Mouse (Mus musculus) embryonic stem cell, embryonic (primary cell): ENCODE results near the gene Srxn1.
"Not testable (repeated sequence)": the region's sequence is repeated elsewhere in the genome, so short reads cannot be mapped to it uniquely, and the experiment has no call there.

Experiments used
- CTCF ChIA-PET, 4 experiments: fragments of 300-600 bp in 2 of 4; fragments of 350-600 bp in 2 of 4; sonication (Branson Sonifier 250); formaldehyde crosslinking; loops; one replicate each; lab custom pipeline; 2022; ENCODE audit warnings: inconsistent platforms in 2 of 4; lab: Charles Lee
- POLR2A ChIA-PET, 4 experiments: fragments of 300-600 bp in 2 of 4; fragments of 350-600 bp in 2 of 4; sonication (Branson Sonifier 250); formaldehyde crosslinking; loops; one replicate each; lab custom pipeline; 2022; ENCODE audit warnings: antibody characterized with exemption in 4 of 4, inconsistent platforms in 1 of 4; lab: Charles Lee

The Srxn1 gene

DNA sequence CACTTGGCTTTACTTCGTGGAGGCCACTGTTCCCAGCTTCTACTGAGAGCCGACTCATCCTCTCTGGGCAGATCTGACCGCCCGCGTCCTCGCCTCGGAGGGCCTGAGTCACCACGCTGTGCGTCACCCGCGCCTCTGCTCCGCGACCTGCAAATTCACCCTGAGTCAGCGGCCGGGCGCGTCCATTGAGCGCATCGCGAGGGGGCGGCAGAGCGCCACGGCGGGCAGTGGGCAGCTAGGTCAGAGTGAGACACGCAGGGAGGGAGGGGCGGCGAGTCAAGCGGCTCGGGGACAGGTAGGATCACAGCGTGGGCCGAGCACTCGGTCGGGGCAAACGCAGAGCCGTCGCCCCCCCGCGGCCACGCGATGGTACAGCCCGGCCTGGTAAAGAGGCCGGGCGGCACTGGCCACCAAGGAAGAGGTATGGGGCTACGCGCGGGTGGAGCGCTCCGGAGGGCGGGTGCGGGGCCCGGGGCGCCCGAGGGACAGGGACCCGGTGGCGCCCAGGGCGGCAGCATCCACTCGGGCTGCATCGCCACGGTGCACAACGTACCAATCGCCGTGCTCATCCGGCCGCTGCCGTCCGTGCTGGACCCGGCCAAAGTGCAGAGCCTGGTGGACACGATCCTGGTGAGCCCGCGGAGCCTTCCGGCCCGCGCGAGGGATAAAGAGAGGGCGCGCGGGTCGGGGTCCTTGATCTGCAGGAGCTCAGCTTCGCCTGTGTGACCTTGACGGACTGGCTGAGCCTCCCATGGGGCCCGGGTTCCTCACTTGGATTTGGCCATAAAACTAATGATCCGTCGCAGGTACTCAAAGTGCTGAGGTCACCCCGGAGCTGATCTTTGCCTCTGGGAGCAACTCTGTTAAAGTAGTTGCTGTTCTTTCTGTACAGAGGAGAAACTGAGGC is at the start of gene Srxn1:
Gene Srxn1, plus strand, starts transcription at position 199 of the 907 bp plus-strand sequence.
- POLR2A ChIA-PET, result interaction anchor here (0.6 to 6.1 kb wide), 63 partner anchors 7 to 719 kb away, joined by 3 to 70 read pairs (median 4); partner anchors contain the start of genes Trib3 (in 3 of the 4), Csnk2a1 (in 1 of the 4), Nrsn2 (in 1 of the 4) and Tbc1d20 (in 1 of the 4)
- CTCF ChIA-PET, result interaction anchor here in 3 of 4 experiments (0.6 to 2.8 kb wide), 16 partner anchors 12 to 725 kb away, joined by 3 to 16 read pairs (median 4); no protein-coding TSS in a partner anchor

DNA sequence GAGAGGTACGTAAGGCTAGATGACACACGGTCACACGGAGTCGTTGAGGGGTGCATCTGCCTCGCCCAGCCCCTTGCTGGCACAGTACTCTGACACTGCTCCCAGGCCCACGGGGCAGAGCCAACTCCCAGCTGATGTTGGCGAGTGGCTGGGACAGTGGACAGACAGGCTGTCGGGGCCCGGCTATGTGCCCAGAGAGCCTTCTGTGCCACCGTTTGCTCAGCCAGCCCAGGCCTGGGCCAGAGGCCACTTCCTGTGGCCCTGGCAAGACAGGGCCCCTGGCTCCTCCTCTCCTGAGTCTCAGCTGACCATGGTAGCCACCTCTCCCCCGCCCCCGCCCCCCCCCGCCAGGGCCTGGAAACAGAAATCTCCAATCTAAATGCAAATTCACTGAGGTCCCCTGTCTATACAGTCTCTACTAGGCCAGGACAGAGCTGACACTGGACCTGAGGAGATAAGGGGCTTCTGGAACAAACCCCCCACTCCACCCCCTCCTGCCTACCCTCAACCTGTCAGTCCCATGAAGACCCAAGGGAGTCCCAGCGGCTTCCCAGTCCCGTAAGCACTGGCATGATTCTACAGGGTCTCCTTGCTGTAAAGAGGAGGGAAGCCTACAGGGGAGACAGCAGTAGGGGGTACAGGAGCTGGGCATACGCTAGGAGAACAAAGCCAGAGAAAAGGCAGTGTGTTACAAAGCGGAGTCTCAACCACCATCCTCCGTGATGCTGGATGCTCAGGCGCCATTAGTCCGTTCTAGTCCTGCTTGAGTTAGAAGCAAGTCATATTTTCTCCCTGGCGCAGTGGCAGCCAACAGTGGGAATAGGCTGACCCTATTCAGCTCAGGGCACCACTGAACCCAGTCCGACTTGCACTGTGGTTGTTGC is 48.7 kb upstream of the Srxn1 start:
- CTCF ChIA-PET, result interaction anchor here in 2 of 4 experiments (0.6 to 1.1 kb wide), 5 partner anchors 32 to 299 kb away, joined by 3 to 6 read pairs (median 3); no protein-coding TSS in a partner anchor

DNA sequence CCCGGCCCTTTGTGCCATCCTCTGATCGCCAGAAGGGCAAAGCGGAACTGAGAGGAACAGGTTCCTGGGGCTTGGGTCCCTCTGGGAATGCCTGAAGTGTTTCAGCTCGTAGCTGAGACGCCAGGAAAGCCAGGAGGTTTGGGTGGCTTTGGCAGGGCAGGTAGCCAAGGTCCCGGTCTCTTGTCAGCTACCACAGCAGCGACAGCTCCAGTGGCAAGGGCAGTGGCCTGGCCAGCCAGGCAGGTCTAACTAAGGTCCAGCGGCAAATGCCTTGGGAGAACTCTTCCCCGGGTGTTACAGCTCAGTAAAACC is 48.1 kb upstream of the Srxn1 start:
- ChIA-PET CTCF (interaction anchor here in 2 of 4 experiments (0.6 to 1.1 kb wide), 3 partner anchors 32 to 66 kb away, joined by 3 to 6 read pairs (median 3); no protein-coding TSS in a partner anchor), POLR2A (interaction anchor here in 2 of 4 experiments (0.6 to 1.7 kb wide), 2 partner anchors 17 to 123 kb away, joined by 3 read pairs; no protein-coding TSS in a partner anchor)

More for the DNA sequence above, 48.7 kb upstream of the Srxn1 start:
- POLR2A ChIA-PET, result interaction anchor here in 2 of 4 experiments (0.6 to 1.7 kb wide), 4 partner anchors 18 to 123 kb away, joined by 3 to 8 read pairs (median 4); no protein-coding TSS in a partner anchor

DNA sequence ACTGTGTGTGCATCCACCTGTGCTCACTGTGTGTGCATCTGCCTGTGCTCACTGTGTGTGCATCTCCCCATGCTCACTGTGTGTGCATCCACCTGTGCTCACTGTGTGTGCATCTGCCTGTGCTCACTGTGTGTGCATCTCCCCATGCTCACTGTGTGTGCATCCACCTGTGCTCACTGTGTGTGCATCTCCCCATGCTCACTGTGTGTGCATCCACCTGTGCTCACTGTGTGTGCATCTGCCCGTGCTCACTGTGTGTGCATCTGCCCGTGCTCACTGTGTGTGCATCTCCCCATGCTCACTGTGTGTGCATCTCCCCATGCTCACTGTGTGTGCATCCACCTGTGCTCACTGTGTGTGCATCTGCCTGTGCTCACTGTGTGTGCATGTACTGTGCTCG is 42.5 kb upstream of the Srxn1 start:
- CTCF ChIA-PET, POLR2A ChIA-PET: not testable (repeated sequence)

DNA sequence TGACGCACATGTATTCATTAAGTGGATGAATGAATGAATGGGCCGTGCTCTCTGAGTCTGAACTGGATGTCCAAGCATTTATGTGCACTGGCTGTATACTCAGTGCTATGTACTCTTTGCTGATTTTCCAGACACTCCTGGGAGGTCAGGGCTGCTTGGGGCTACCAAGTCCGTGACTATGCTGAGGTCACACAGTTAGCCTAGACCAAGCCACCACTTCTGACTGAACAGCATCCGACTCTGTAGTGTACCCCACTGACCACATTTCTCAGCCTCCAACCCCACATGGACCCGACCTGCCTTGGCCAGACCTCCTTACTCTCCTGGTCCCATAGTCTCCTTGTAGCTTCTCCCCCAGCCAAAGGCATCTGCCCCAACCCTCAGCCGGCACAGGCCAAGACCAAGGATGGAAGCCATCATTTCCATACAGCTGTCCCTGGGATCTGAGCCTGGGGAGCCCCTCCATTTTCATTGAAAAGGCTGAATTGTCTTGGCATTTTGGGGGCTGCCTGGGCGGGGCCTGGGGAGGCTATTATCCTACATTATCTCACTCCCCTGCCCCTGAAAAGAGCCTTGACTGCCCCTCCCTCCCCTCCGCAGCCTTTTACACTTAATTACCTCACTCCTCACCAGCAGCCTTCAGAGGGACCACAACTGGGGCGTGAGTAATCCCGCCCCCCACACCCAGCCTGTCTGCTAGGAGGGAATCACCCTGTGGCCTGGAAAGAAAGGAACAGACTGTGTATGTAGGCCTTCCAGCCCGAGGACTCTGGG is 36.5 kb upstream of the Srxn1 start:
- POLR2A ChIA-PET, result interaction anchor here in 3 of 4 experiments (0.8 to 1.2 kb wide), 5 partner anchors 10 to 275 kb away, joined by 3 to 5 read pairs (median 3); partner anchors contain the start of genes Scrt2 (in 1 of the 3) and Trib3 (in 1 of the 3)
- CTCF ChIA-PET, result interaction anchor here in 2 of 4 experiments (0.6 to 1.5 kb wide), 3 partner anchors 20 to 275 kb away, joined by 3 to 4 read pairs (median 3); partner anchors contain the start of gene Trib3 (in 1 of the 2)

DNA sequence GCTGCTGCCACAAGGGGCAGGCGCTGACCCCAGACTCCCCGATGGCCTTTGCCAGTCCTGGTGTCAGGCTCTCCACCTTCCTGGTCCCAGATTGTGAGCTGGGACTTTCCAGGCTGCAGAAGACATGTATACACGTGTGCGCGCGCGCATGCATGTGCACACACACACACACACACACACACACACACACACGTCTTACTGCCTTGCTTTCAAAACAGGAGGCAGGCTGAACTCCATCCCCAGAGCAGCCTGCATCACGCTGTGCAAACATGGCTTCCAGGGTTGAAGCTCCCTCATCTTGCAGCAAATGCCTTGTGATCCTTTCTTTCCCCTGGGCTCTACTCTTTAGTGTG is 35.9 kb upstream of the Srxn1 start:
- ChIA-PET CTCF (interaction anchor here in 2 of 4 experiments (0.6 to 1.5 kb wide), 4 partner anchors 20 to 274 kb away, joined by 3 to 4 read pairs (median 4); partner anchors contain the start of gene Trib3 (in 1 of the 2)), POLR2A (interaction anchor here (0.7 to 1.2 kb wide), 5 partner anchors 9 to 275 kb away, joined by 3 to 5 read pairs (median 3); partner anchors contain the start of gene Trib3 (in 1 of the 4))

DNA sequence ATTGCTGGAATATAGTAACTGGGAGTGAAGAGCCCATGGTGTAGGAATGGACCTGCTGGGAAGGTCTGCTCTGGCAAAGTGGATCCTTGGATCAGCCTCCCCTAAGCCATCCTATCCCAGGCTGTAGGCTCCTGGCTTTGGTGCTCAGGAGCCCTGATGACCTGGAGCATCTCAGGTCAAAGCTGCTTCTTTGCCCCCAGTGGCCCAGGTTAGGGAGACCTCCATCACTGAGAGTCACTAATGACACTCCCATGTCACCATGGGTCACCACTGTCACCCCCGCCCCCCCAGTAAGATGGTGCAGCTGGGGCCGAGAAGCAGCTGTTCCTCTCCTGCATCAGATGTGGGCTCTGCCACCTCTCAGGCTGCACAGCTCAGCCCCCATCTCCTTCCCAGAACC is 35.4 kb upstream of the Srxn1 start:
- ChIA-PET POLR2A (interaction anchor here in 2 of 4 experiments (0.7 kb wide), 2 partner anchors 9 to 218 kb away, joined by 3 read pairs; no protein-coding TSS in a partner anchor), CTCF (interaction anchor here in 1 of 4 experiments (0.6 to 0.7 kb wide), 2 partner anchors 22 to 27 kb away, joined by 3 to 4 read pairs; no protein-coding TSS in a partner anchor)

DNA sequence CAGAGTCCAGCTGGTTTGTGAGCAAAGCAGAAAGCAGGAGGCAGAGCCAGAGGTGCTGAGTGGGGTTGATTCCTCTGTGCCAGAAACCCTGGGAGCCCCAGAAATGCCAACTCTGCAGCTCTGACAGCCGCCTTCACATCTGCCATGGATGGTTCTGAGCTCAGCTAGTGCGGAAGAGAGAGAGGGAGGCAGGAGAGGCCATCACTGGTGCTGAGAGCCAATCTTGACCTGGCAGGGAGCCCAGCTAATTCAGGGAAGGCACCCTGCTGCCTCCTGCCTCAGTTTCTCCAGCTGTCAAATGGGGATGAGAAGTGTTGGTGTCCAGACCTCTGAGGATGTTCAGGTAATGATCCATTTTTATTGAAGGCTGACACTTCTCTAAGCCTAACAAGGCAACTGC is 30.8 kb upstream of the Srxn1 start:
- ChIA-PET CTCF (interaction anchor here in 3 of 4 experiments (0.5 to 1.6 kb wide), 4 partner anchors 9 to 51 kb away, joined by 3 to 6 read pairs (median 4); no protein-coding TSS in a partner anchor), POLR2A (interaction anchor here in 2 of 4 experiments (0.7 to 1.9 kb wide), 4 partner anchors 14 to 63 kb away, joined by 3 to 5 read pairs (median 3); no protein-coding TSS in a partner anchor)

DNA sequence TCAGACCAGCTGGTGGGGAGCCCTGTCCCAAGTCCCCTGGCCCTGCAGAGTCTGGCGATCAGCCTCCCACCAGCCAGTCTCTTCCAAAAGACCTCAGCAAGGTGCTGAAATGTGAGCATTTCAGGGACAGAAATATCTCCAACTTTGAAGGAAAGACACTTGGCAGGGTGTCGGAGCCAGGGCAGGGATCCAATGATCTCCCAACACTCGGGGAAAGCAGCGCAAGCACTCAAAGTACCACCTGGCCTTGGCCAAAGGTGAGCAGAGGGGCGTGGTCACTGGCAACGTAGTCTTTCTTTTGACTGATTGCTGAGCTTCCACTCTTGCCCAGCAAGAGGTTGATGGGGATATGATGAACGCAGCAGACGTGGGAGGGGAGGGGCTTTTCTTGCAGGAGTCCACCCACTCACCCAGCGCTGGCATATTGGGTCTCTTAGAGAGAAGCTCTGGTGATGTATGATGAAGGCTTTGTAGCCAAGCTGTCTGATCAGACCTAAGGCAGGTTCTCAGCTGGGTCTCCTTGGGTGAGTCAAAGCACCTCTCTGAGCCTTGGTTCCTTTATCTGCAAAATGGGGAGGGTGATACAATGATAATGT is 29.9 kb upstream of the Srxn1 start:
- ChIA-PET CTCF (interaction anchor here in 3 of 4 experiments (0.5 to 1.6 kb wide), 9 partner anchors 8 to 175 kb away, joined by 3 to 6 read pairs (median 4); no protein-coding TSS in a partner anchor), POLR2A (interaction anchor here in 3 of 4 experiments (0.6 to 1.9 kb wide), 9 partner anchors 14 to 102 kb away, joined by 3 to 7 read pairs (median 4); no protein-coding TSS in a partner anchor)

DNA sequence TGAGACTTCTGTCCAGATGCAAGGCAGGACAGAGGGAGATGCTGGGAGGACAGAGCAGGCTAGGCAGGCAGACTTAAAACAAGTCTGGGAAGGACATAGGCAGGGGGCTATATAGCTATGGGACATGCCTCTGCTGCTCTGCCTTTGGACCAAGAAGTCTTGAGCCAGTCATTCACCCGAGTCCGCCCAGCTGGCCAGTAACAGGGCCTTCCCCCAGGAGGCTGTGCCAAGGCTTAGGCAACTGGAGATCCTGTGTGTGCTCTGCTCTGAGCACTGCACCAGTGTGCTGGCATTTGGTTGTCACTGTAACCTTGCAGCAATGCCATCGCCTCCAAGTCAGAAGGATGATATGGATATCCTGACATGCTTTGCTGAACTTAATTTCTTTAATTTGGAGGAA is 28.0 kb upstream of the Srxn1 start:
- ChIA-PET CTCF (interaction anchor here in 2 of 4 experiments (0.8 to 4.8 kb wide), 3 partner anchors 11 to 286 kb away, joined by 3 to 25 read pairs (median 5); no protein-coding TSS in a partner anchor), POLR2A (interaction anchor here in 3 of 4 experiments (0.5 to 1.7 kb wide), 4 partner anchors 33 to 236 kb away, joined by 3 to 5 read pairs (median 4); partner anchors contain the start of gene Csnk2a1 (in 1 of the 3))

DNA sequence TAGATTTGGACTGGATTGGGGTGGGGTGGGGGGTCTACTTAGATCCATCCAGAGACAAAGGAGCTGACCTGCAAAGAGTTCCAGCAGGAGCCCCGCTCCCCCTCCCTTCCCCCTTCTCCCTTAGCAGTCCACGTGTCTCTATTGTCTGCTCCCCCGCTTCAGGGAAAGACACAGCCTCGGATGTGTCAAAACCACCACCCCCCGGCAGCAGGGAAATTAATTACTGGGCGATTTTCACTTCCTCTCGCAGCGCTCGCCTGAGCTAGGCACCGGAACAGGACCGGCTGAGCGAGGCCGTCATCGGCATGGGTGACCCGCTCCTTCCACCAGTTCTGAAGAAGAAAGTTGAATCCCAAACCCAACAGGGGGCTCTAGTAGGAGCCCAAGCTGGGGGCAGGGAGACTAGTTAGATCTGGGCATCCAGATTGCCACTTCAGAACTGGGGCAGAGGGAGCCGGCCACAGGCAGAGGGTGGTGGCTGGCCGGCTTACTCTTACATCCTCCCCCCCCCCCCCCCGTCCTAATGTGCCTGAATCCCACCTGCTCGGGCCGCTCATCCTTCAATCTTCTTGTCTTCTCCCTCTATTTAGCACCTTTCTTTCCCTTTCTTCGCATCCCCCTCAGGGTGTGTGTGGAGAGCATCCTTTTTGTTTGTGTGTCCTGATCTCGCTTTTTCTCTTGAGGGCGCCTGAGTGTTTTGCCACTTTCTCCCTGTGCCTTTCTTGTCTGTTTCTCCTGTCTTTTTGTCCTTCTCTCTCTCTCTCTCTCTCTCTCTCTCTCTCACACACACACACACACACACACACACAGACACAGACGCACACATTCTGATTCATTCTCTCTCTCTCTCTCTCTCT is 24.4 kb upstream of the Srxn1 start, which contains the start of gene Scrt2:
Gene Scrt2, plus strand, starts transcription at position 845 of the 857 bp plus-strand sequence.
- ChIA-PET CTCF (interaction anchor here (0.6 to 4.8 kb wide), 4 partner anchors 8 to 205 kb away, joined by 3 to 25 read pairs (median 4); no protein-coding TSS in a partner anchor), POLR2A (interaction anchor here in 1 of 4 experiments (0.6 to 1.1 kb wide), 3 partner anchors 13 to 72 kb away, joined by 3 read pairs; no protein-coding TSS in a partner anchor)

DNA sequence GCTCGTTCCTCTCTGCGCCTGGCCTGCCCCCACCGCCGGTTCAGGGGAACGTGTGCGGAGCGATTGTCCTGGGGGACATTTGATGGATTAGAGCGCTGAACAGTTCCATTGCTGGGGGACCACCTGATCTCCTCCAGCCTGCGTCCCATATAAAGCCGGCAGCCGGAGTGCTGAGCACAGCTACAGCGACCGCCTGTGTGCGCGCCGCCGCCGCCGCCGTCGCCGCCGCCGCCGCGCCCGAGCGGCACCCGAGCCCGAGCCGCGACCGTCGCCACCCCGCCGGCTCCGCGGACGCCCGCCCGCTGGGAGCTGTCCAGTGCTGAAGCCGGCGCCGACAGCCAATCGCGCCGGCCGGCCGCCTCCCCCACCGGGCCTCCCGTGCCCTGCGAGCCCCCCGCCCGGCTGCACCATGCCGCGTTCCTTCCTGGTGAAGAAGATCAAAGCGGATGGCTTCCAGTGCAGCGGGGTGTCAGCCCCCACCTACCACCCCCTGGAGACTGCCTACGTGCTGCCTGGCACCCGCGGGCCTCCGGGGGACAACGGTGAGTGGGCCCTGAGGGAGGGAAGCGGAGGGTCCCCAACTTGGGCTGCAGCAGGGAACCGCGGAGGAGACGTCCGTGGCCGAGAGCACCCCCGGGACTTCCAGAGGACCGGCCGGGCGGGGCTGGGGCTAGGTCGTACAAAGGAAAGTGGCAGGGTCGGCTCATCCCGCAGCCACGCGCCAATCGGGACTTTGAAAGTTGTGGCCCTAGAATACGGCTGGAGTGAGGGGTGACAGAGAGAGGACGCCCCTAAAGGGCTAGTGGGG is 23.5 kb upstream of the Srxn1 start:
- ChIA-PET POLR2A (interaction anchor here in 2 of 4 experiments (0.6 to 1.1 kb wide), 3 partner anchors 14 to 262 kb away, joined by 3 read pairs; partner anchors contain the start of gene Trib3 (in 1 of the 2)), CTCF (interaction anchor here in 2 of 4 experiments (0.6 to 0.7 kb wide), 2 partner anchors 24 to 89 kb away, joined by 3 read pairs; no protein-coding TSS in a partner anchor)

DNA sequence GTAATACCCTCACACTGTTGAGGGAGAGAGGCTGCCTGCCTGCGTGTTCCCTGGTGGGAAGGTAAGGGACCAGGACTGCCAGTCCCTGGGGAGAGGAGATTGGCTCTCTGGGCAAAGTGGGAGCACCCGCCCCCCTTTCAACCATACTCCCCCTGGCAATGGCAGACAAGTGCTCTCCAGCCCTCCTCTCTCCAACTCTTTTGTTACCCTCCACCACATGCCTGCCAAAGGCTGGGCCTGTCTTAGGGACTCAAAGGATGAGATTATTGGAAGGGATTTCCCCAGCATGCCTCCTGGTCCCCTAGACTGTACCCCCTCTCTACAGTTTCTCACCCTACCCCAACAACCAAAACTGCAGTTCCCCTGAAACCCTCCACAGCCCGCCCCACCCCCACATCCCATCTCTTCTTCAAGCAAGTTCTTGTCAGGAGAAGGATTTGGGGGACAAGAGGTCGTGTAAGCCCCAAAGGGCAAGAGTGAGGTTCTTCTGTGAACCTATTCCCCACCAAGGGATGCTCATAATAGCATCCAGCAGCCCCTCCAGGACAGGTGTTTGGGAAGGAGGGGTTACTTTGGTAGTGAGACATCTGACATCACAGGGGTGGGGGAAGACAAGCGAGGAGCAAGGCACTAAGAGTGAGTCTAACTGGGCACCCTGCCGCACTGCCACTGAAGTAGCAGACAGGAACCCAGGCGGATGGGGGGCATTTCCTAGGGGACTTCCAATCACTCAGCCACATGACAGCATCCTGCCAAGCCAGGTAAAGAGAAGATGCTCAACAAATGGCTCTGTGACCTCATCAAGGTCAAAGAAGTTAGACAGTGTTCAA is 22.6 kb upstream of the Srxn1 start:
- ChIA-PET CTCF (interaction anchor here in 1 of 4 experiments (1.0 kb wide), 1 partner anchor 62 kb away, joined by 3 read pairs; no protein-coding TSS in a partner anchor), POLR2A (interaction anchor here in 1 of 4 experiments (1.0 to 1.7 kb wide), 3 partner anchors 96 to 261 kb away, joined by 3 to 6 read pairs (median 4); partner anchors contain the start of gene Trib3)
